Mouse (Mus musculus) megakaryocyte-erythroid progenitor cell, adult 5-6 weeks (primary cell): ENCODE results near the gene Scn8a. TPM values are rescaled to one million over a fixed set of nuclear protein-coding genes. Genes with fewer than 3 reads are reported as not detected.

ENCODE experiments used
- ATAC-seq: replicated peaks from 2 replicates; pipeline ENCODE4 v1.8.0; 2016; ENCODE audit warnings: mild to moderate bottlenecking, inconsistent platforms; ENCODE audit not compliant: severe bottlenecking, poor library complexity, low FRiP score, low TSS enrichment
- total RNA-seq, 2 experiments: library from RNA; stranded (forward) in 1 of 2; stranded (reverse) in 1 of 2; fragments of 200-1000, 215-1000 nt in 1 of 2; fragments of >200 nt in 1 of 2; fragmentation: Nextera tagmentation in 1 of 2; gene quantifications; 2 replicates each; pipeline ENCODE4 v1.2.3; 2014 to 2017

Scn8a gene
- total RNA-seq, 2 experiments from 2014 or later: not detected

DNA sequence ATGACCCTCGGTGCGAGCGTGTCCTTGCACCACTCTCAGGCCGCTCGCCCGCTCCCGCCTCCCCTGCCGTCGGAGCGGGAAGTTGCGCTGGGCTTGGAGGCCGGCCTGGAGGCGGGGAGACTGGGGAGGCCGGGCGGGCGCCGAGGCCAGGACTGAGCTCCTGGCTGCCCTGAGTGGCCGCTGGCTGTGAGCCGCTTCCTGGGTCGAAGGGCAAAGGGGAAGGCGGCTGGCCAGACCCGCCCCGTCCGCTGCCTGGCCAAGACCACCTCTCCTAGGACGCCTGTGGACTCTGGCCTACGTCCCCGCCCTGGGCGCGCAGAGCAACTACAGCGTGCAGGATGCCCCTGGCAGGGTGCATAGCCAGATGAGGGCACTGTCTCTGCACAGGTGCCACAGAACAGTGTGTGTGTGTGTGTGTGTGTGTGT is 209.1 kb downstream of the Scn8a start:
- no peak; the same call in 1 of the 2 replicates for ATAC-seq

DNA sequence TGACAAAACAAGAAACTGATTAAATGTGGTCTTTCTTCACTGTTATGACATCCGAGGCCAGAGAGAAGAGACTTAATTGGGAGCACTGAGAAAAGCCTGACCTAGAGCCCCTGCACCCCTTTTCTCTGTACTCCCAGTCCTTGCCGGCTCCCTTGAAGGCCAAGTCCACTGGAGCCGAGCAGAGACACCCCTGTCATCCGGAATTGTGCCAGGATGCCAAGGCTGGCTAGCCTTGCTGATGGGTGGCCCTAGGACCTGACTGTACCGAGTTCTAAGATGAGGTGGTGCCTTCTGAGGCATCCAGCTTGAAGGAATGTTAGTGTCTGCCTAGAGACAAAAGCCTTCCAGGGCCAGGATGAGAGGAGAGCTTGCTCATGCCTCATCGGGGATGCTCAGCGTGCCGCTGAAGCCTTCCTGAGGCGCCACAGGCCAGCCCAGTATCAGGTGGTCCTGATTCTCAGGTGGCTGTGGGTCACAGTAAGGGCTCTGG is 210.4 kb downstream of the Scn8a start:
- no peak for ATAC-seq

DNA sequence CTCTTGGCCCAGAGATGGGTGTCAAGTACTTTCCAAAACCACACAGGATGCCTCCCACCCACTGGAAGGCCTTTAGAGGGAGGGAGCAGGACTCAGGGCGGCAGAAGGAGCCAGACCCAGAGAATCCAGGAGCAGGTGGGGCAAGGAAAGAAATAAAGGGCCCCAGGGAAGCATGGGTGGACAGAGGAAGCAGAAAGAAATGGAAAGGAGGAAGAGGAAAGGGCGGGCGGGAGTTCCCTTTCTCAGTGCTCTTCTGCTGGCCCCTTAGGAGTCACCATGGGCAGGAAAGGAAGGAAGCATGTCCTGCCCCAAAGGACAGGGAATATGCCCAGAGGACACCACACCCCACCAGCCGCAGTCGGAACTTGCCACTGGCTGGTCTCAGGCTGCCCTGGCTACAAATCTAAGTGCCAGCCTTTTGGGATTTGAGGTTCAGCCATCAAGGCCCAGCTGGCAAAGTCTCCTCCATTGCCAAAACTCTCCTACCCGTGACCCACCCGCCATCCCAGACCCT is 211.4 kb downstream of the Scn8a start:
- ATAC-seq: no peak

DNA sequence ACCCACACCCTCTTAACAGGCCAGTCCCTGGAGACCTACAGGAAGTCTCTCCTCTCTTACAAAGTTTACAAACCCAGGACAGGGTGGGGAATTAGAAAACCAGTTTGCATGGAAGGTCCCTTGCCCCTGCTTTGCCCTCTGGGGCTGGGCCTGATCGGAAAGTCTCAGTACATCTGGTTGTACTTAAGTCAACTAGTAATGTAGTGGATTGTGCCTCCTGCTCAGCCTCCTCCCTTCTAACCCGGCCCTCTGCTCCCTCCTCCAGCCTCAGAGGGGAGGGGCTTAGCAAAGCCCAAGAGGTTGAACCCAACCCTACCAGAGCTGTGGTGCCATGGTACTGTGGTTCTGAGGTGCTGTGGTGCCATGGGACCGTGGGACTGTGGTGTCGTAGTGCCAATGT is 212.6 kb downstream of the Scn8a start:
- ATAC-seq: no peak

DNA sequence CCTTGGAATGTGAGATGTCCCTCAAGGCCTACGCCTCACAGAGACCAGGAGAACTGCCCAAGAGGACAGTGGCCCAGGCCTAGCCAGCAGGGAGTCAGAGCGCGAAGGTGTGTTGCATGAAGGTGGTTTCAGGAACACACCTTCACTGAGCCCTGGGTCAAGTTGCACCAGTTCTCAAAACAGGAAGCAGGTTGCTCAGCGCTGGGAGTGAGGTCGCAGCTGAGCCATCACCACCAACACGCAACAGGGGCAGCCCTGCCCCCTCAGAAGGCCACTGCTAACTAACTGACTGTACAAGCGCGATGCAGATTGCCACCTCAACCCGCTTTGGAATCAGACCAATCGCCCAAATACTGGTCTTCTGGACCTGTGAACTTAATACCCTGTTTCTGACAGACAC is 214.8 kb downstream of the Scn8a start:
- no peak; the same call in 1 of the 2 replicates for ATAC-seq

DNA sequence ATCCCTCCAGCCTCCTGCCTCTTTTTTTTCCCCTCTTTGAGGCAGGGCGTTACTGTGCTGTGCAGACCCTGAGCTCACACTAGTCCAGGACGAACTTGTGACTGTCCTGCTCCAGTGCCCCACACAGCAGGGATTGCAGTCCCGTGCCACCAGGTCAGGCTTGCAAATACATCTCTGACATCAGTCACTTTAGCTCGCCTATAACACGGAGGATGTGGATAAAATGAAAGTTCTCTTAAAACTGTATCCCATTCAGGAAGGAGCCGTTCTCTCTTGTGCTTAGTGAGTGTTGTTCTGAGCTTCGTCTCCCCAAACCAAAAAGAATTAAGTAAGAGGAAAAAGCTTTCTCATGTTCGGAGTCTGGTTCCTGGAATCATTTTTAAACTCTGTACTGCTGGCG is 216.8 kb downstream of the Scn8a start:
- no peak for ATAC-seq

DNA sequence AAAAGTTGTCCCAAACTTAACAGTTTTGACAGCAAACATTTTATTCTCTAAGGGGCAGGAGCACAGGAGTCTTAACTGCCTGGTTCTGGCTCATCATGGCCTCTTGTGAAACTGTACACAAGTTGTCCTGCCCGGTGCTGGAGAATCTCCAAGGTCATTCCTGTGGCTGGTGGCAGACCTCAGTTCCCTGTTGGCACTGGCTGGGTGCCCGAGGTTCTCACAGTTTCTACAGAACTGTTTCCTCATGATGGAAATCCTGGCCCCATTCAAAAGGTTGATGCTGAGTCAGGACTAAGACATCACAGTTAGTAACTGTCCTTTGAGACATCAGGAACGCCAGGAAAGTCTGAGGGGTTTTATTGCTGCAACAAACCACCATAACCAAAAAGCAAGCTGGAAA is 217.3 kb downstream of the Scn8a start:
- ATAC-seq: no peak

DNA sequence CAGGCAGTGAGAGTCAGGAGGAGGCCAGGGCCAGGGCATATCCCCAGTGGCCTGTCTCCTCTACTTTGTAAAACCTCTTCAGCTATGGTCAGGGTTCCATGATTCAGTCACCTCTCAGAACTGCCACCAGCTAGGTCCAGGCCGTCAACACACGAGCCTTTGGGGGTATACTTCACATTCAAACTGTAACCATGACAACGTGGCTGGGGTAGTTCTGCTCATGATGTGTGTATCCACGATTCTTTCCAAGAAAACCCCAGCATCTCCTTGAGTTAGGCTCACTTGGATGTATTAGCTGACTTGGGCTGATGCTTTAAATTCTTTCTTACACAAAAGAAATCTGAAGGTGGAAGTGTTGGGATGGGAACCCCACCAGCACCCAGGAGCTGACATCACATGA is 218.6 kb downstream of the Scn8a start:
- no peak for ATAC-seq

DNA sequence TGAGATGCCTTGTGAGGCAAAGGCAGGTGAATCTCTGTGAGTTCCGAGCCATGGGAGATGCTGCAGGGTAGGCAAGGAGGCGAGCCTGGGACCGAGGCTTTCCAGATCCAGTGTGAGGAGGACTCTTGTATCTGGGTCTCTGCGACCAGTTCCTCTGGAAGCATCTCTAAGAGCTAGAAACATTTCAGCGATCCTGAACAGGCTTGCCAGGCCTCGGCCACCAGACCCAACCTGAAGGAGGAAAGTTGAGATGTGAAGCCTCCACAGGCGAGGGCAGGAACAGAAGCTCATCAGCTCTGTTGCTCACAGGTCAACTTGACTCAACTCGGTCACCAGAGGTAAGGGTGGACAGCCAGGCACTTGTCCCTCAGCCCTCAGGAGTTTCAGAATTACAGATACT is 221.9 kb downstream of the Scn8a start:
- ATAC-seq: no peak

DNA sequence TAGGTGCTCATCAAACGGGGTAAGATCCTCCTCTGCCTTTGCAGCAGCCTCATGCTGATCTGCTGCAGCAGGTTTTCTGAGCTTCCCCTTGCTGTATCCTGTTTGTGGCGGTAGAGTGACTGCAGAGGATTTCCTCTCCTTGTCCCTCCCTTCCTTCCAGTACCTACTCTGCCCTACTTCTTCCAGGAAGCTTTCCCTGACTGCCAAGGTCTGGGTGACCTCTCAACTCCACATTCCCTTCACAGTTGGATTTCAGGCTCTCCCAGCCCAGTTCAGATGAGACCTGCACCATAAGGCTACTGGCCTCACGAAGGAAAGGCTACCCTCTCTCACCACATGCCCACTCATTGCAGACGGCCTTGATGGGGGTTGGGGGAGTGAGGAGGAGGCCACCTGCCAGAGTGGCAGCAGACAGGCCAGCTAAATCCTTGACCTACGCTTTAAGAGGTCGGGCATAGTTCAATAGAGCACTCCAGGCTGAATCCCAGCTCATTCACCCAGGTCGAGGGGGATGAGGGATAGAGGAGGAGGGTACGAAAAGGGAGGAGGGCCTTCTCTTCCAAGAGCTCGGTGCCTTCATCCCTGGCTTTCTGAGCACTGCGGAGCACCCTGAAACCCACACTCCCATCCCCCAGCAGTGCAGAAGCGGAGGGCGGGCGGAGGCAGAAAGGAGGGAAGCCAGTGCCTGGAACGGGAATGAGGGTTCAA is 222.6 kb downstream of the Scn8a start:
- no peak for ATAC-seq

DNA sequence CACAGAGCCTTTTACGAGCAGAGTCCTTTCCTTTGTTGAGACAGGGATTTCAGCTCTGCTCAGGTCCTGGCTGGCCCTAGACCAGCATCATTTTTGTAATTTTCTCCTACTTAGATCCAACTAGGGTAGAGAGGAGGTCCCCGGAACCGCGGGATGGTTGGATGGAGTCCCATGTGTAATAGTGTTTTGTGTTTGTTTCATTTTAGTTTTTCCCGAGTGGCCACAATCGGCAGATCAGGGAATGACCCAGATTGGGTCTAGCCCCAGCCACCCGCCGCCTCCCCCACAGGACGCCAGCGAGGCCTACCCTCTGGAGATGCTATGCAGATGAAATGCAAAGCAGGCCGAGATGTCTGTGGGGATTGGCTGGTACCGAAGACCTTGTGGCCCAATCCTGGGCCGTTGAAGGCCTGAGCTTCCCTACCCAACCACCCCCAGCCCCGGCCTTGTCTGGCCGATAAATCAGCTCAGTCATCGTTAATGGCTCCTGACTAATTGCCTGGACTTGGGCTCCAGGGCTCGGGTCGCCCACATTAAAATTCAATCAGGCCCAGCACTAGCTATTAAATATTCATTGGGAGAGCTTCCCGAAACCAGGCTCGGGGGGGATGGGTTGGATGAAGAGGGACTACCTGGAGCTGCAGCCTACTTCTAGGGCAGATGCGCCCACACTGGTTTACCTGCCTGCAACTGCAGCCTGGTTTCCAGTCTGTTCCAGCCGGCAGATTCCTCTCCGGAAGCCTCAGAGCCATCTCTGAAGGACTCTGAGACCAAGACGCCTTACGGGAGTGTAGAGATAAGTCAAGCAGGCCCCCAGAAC is 223.4 kb downstream of the Scn8a start:
- no peak for ATAC-seq

DNA sequence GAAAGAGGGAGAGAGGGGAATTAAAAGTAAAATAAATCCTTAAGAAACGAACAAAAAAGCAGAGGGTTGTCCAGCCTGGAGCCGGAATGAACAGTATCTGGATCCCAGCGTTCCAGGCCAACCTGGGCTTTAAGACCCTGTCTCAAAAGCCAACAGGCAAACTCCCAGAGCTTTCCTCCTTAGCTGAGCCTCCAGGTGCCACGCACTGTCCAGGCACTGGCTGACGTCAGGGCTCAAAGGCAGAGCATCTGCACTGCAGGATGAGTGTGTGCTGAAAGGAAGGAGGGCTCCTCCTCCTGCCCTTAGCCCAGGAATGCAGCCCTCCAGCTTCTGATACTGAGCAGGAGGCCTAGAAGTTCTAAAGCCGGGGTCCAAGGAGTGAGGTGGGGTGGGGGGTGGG is 224.3 kb downstream of the Scn8a start:
- no peak for ATAC-seq

DNA sequence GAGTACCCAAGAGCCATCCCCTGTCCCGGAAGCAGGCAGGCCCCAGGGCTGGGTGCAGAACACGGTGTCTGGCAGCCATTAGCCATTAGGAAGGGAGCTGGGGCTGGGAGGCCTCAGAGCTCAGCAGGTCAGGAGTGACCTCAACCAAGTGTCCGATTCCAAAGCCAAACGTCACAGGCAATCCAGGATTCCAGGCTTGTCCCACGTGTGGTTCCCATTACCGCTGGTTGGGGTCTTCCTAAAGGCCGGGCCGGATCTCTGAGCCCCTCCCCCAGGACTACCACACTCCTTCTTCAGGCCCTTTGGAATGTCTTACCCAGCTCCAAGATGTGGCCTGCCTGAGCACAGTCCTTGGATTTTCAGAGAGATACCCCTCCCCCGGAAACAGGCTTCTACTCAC is 225.3 kb downstream of the Scn8a start:
- ATAC-seq: no peak

DNA sequence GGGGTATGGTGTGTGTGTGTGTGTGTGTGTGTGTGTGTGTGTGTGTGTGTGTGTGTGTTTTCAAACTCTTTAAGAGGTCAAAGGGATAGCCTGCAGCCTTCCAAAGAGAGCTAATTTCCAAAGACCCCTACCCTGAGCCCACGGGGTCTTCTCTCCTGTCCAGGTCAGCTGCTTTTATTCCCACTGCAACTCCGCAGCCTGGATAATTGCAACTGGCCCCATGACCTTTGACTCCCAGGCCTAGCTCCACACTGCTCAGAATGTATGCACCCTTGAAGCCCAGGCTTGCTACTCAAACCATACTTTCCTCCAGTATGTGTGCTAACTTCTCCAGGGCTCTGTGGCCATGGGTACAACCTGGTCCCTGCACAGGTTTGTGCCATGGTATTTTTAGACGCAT is 225.7 kb downstream of the Scn8a start:
- no peak for ATAC-seq

Other genes starting within 250 kb of the Scn8a start
- 3.3 and 4.4 TPM in 2 replicates for gene Smagp, start 232.9 kb upstream of the Scn8a start, total RNA-seq (2014; fragmentation: Nextera tagmentation)
- 4.8 TPM in 1 of 2 replicates, not detected in the other for gene Smagp, start 232.9 kb upstream of the Scn8a start, total RNA-seq (2017)
- gene Bin2, start 200.3 kb upstream of the Scn8a start, total RNA-seq (2014; fragmentation: Nextera tagmentation): 33.2 and 37.0 TPM in 2 replicates
- gene Bin2, start 200.3 kb upstream of the Scn8a start, total RNA-seq (2017): 57.3 and 57.4 TPM in 2 replicates
- gene Cela1, start 181.9 kb upstream of the Scn8a start, total RNA-seq (2014; fragmentation: Nextera tagmentation): 124 and 168 TPM in 2 replicates
- 87.7 and 112 TPM in 2 replicates for gene Cela1, start 181.9 kb upstream of the Scn8a start, total RNA-seq (2017)
- gene Galnt6, start 140.5 kb upstream of the Scn8a start, total RNA-seq (2014; fragmentation: Nextera tagmentation): 22.4 and 22.6 TPM in 2 replicates
- 26.6 and 39.5 TPM in 2 replicates for gene Galnt6, start 140.5 kb upstream of the Scn8a start, total RNA-seq (2017)
- gene Slc4a8, start 108.1 kb upstream of the Scn8a start, total RNA-seq (2014; fragmentation: Nextera tagmentation): 0.26 and 3.1 TPM in 2 replicates
- gene Slc4a8, start 108.1 kb upstream of the Scn8a start, total RNA-seq (2017): 0.33 TPM in 1 of 2 replicates, not detected in the other
- gene Gm47841, start 177.5 kb downstream of the Scn8a start, total RNA-seq (2014; fragmentation: Nextera tagmentation): not detected in 2 replicates
- not detected in 2 replicates for gene Gm47841, start 177.5 kb downstream of the Scn8a start, total RNA-seq (2017)
- gene Fignl2, start 208.7 kb downstream of the Scn8a start, total RNA-seq (2014; fragmentation: Nextera tagmentation): not detected in 2 replicates
- gene Fignl2, start 208.7 kb downstream of the Scn8a start, total RNA-seq (2017): not detected in 2 replicates
- not detected in 2 replicates for gene Ankrd33, start 245.9 kb downstream of the Scn8a start, total RNA-seq (2014; fragmentation: Nextera tagmentation)
- not detected in 2 replicates for gene Ankrd33, start 245.9 kb downstream of the Scn8a start, total RNA-seq (2017)